Mouse (Mus musculus): ENCODE data around the gene Trim44. TPM values are rescaled to one million over a fixed set of nuclear protein-coding genes. Genes with fewer than 3 reads are reported as not detected.

Gene Trim44
- polyA plus RNA-seq, 1 experiment from 2014 or later: 16.1 TPM

- peak; percentile 52; the same call in 1 of the 2 replicates for ATAC-seq (replicated peaks; ENCODE audit: extremely low read depth, insufficient read depth, low FRiP score)
- 33% methylated on average over 1 of the region's 1 CpGs for WGBS
- peak overlapping the region; percentile 53 for H3K27ac ChIP-seq (ENCODE audit: low read length)
These were observed 28.7 kb downstream of the Trim44 start for GRCm38 (mm10) chr2:102378928-102379327.

GRCm38 (mm10) chr2:102378381-102378780 is 29.2 kb downstream of the Trim44 start:
- Histone ChIP-seq H3K27ac (ENCODE audit: low read length) (no peak overlapping the region), H3K9ac (ENCODE audit: low read length) (no peak overlapping the region), H3K9me3 (replicated peaks; ENCODE audit: control insufficient read depth, low read length) (no peaks in the 10 kb centered on the region), H3K4me1 (ENCODE audit: control insufficient read depth, insufficient read depth, low read length) (peaks cover 19% of the 10 kb centered on the region), H3K4me2 (ENCODE audit: low read depth, low read length) (no peak overlapping the region), H3K36me3 (ENCODE audit: control insufficient read depth, insufficient read depth) (no peaks in the 10 kb centered on the region), H3K4me3 (ENCODE audit: low read length) (no peak overlapping the region), H3K27me3 (ENCODE audit: control insufficient read depth, insufficient read depth, low read length) (no peaks in the 10 kb centered on the region)
- no peak for ATAC-seq (replicated peaks; ENCODE audit: extremely low read depth, insufficient read depth, low FRiP score)
- whole genome bisulfite sequencing: 77% methylated on average over 1 of the region's 1 CpGs

More at GRCm38 (mm10) chr2:102378928-102379327, 28.7 kb downstream of the Trim44 start:
- no peak overlapping the region for H3K4me2 ChIP-seq (ENCODE audit: low read depth, low read length)
- peaks cover 21% of the 10 kb centered on the region for H3K4me1 ChIP-seq (ENCODE audit: control insufficient read depth, insufficient read depth, low read length)
- H3K36me3 ChIP-seq (ENCODE audit: control insufficient read depth, insufficient read depth): no peaks in the 10 kb centered on the region
- H3K9ac ChIP-seq (ENCODE audit: low read length): no peak overlapping the region
- H3K9me3 ChIP-seq (replicated peaks; ENCODE audit: control insufficient read depth, low read length): no peaks in the 10 kb centered on the region
- no peaks in the 10 kb centered on the region for H3K27me3 ChIP-seq (ENCODE audit: control insufficient read depth, insufficient read depth, low read length)
- H3K4me3 ChIP-seq (ENCODE audit: low read length): no peak overlapping the region

- WGBS: 64% methylated on average over 2 of the region's 2 CpGs
- H3K9me3 ChIP-seq (replicated peaks; ENCODE audit: control insufficient read depth, low read length): no peaks in the 10 kb centered on the region
- no peak overlapping the region for H3K9ac ChIP-seq (ENCODE audit: low read length)
- no peak overlapping the region for H3K27ac ChIP-seq (ENCODE audit: low read length)
- peaks cover 13% of the 10 kb centered on the region for H3K4me1 ChIP-seq (ENCODE audit: control insufficient read depth, insufficient read depth, low read length)
- ATAC-seq (replicated peaks; ENCODE audit: extremely low read depth, insufficient read depth, low FRiP score): no peak; the same call in 1 of the 2 replicates
- H3K4me3 ChIP-seq (ENCODE audit: low read length): no peak overlapping the region
- no peaks in the 10 kb centered on the region for H3K36me3 ChIP-seq (ENCODE audit: control insufficient read depth, insufficient read depth)
- H3K27me3 ChIP-seq (ENCODE audit: control insufficient read depth, insufficient read depth, low read length): no peaks in the 10 kb centered on the region
- H3K4me2 ChIP-seq (ENCODE audit: low read depth, low read length): no peak overlapping the region
These were observed 30.3 kb downstream of the Trim44 start for GRCm38 (mm10) chr2:102377370-102377769.

GRCm38 (mm10) chr2:102373406-102374105 is 34.1 kb downstream of the Trim44 start:
- Histone ChIP-seq H3K9me3 (replicated peaks; ENCODE audit: control insufficient read depth, low read length) (no peaks in the 10 kb centered on the region), H3K9ac (ENCODE audit: low read length) (no peak overlapping the region), H3K4me3 (ENCODE audit: low read length) (no peak overlapping the region), H3K4me2 (ENCODE audit: low read depth, low read length) (no peak overlapping the region), H3K27me3 (ENCODE audit: control insufficient read depth, insufficient read depth, low read length) (no peaks in the 10 kb centered on the region), H3K27ac (ENCODE audit: low read length) (no peak overlapping the region), H3K36me3 (ENCODE audit: control insufficient read depth, insufficient read depth) (no peaks in the 10 kb centered on the region), H3K4me1 (ENCODE audit: control insufficient read depth, insufficient read depth, low read length) (peaks cover 6% of the 10 kb centered on the region)
- 27% methylated on average over 3 of the region's 3 CpGs for WGBS
- ATAC-seq (replicated peaks; ENCODE audit: extremely low read depth, insufficient read depth, low FRiP score): no peak

GRCm38 (mm10) chr2:102372690-102373089 is 34.9 kb downstream of the Trim44 start:
- ATAC-seq (replicated peaks; ENCODE audit: extremely low read depth, insufficient read depth, low FRiP score): no peak
- Histone ChIP-seq H3K4me3 (ENCODE audit: low read length) (no peak overlapping the region), H3K9ac (ENCODE audit: low read length) (no peak overlapping the region), H3K4me1 (ENCODE audit: control insufficient read depth, insufficient read depth, low read length) (peaks cover 4% of the 10 kb centered on the region), H3K27ac (ENCODE audit: low read length) (no peak overlapping the region), H3K4me2 (ENCODE audit: low read depth, low read length) (no peak overlapping the region), H3K36me3 (ENCODE audit: control insufficient read depth, insufficient read depth) (no peaks in the 10 kb centered on the region), H3K27me3 (ENCODE audit: control insufficient read depth, insufficient read depth, low read length) (no peaks in the 10 kb centered on the region), H3K9me3 (replicated peaks; ENCODE audit: control insufficient read depth, low read length) (no peaks in the 10 kb centered on the region)

GRCm38 (mm10) chr2:102371332-102371731 is 36.3 kb downstream of the Trim44 start:
- Histone ChIP-seq H3K4me2 (ENCODE audit: low read depth, low read length) (no peak overlapping the region), H3K4me3 (ENCODE audit: low read length) (no peak overlapping the region), H3K4me1 (ENCODE audit: control insufficient read depth, insufficient read depth, low read length) (peaks cover 5% of the 10 kb centered on the region), H3K36me3 (ENCODE audit: control insufficient read depth, insufficient read depth) (no peaks in the 10 kb centered on the region), H3K9ac (ENCODE audit: low read length) (no peak overlapping the region), H3K27ac (ENCODE audit: low read length) (no peak overlapping the region), H3K27me3 (ENCODE audit: control insufficient read depth, insufficient read depth, low read length) (no peaks in the 10 kb centered on the region), H3K9me3 (replicated peaks; ENCODE audit: control insufficient read depth, low read length) (no peaks in the 10 kb centered on the region)
- no peak for ATAC-seq (replicated peaks; ENCODE audit: extremely low read depth, insufficient read depth, low FRiP score)

- no peak overlapping the region for H3K4me2 ChIP-seq (ENCODE audit: low read depth, low read length)
- H3K4me3 ChIP-seq (ENCODE audit: low read length): no peak overlapping the region
- no peak for ATAC-seq (replicated peaks; ENCODE audit: extremely low read depth, insufficient read depth, low FRiP score)
- no peaks in the 10 kb centered on the region for H3K36me3 ChIP-seq (ENCODE audit: control insufficient read depth, insufficient read depth)
- no peak overlapping the region for H3K27ac ChIP-seq (ENCODE audit: low read length)
- peaks cover 30% of the 10 kb centered on the region for H3K4me1 ChIP-seq (ENCODE audit: control insufficient read depth, insufficient read depth, low read length)
- no peaks in the 10 kb centered on the region for H3K9me3 ChIP-seq (replicated peaks; ENCODE audit: control insufficient read depth, low read length)
- 62% methylated on average over 7 of the region's 7 CpGs for WGBS
- H3K27me3 ChIP-seq (ENCODE audit: control insufficient read depth, insufficient read depth, low read length): no peaks in the 10 kb centered on the region
- no peak overlapping the region for H3K9ac ChIP-seq (ENCODE audit: low read length)
These were observed 41.6 kb downstream of the Trim44 start for GRCm38 (mm10) chr2:102365983-102366545.

GRCm38 (mm10) chr2:102364565-102365200 is 42.9 kb downstream of the Trim44 start:
- ATAC-seq (replicated peaks; ENCODE audit: extremely low read depth, insufficient read depth, low FRiP score): no peak
- H3K9ac ChIP-seq (ENCODE audit: low read length): no peak overlapping the region
- H3K36me3 ChIP-seq (ENCODE audit: control insufficient read depth, insufficient read depth): no peaks in the 10 kb centered on the region
- no peaks in the 10 kb centered on the region for H3K27me3 ChIP-seq (ENCODE audit: control insufficient read depth, insufficient read depth, low read length)
- 53% methylated on average over 4 of the region's 4 CpGs for WGBS
- H3K9me3 ChIP-seq (replicated peaks; ENCODE audit: control insufficient read depth, low read length): no peaks in the 10 kb centered on the region
- no peak overlapping the region for H3K4me2 ChIP-seq (ENCODE audit: low read depth, low read length)
- no peak overlapping the region for H3K4me3 ChIP-seq (ENCODE audit: low read length)
- no peak overlapping the region for H3K27ac ChIP-seq (ENCODE audit: low read length)
- H3K4me1 ChIP-seq (ENCODE audit: control insufficient read depth, insufficient read depth, low read length): peaks cover 30% of the 10 kb centered on the region

- no peak for ATAC-seq (replicated peaks; ENCODE audit: extremely low read depth, insufficient read depth, low FRiP score)
- Histone ChIP-seq H3K27me3 (ENCODE audit: control insufficient read depth, insufficient read depth, low read length) (no peaks in the 10 kb centered on the region), H3K4me2 (ENCODE audit: low read depth, low read length) (no peak overlapping the region), H3K9me3 (replicated peaks; ENCODE audit: control insufficient read depth, low read length) (no peaks in the 10 kb centered on the region), H3K4me1 (ENCODE audit: control insufficient read depth, insufficient read depth, low read length) (peaks cover 30% of the 10 kb centered on the region), H3K4me3 (ENCODE audit: low read length) (no peak overlapping the region), H3K9ac (ENCODE audit: low read length) (no peak overlapping the region), H3K36me3 (ENCODE audit: control insufficient read depth, insufficient read depth) (no peaks in the 10 kb centered on the region), H3K27ac (ENCODE audit: low read length) (no peak overlapping the region)
- WGBS: 77% methylated on average over 1 of the region's 1 CpGs
These were observed 44.6 kb downstream of the Trim44 start for GRCm38 (mm10) chr2:102362896-102363530.

All from heart, embryonic 16.5 days (tissue).